Mouse (Mus musculus) limb, embryonic 11.5 days (tissue): ENCODE measurements at regions not wholly inside any gene's neighbourhood (a gene's known extent, or its start where the extent isn't known, plus 50 kb on each side); places are given as distances from the start of the nearest gene placed in this dataset.

ENCODE experiments used
- ATAC-seq: fragments of 200-750 bp; cut with Nextera tagmentation; 2 replicates; pipeline ENCODE4 v1.8.0; 2017; ENCODE audit warnings: low read depth; ENCODE audit not compliant: insufficient number of reproducible peaks, low FRiP score, low TSS enrichment
- DNase-seq: peaks from one replicate; pipeline ENCODE4 v3.0.0-alpha.2; 2015; ENCODE audit warnings: low spot score
- H3K27ac ChIP-seq: fragments of 300-500 bp; sonication (generic); replicated peaks from 2 replicates; pipeline ENCODE4 v1.5.1; 2014; ENCODE audit warnings: low read depth, mild to moderate bottlenecking, low read length
- H3K27me3 ChIP-seq: fragments of 300-500 bp; sonication (generic); 2 replicates; pipeline ENCODE4 v1.6.1; 2014; ENCODE audit warnings: mild to moderate bottlenecking, low read length, mixed read lengths; ENCODE audit not compliant: control insufficient read depth, insufficient read depth
- H3K36me3 ChIP-seq: fragments of 300-500 bp; sonication (generic); 2 replicates; pipeline ENCODE4 v1.6.1; 2014; ENCODE audit warnings: mild to moderate bottlenecking, low read length, moderate library complexity, mixed read lengths; ENCODE audit not compliant: control insufficient read depth, insufficient read depth
- H3K4me1 ChIP-seq: fragments of 300-500 bp; sonication (generic); 2 replicates; pipeline ENCODE4 v1.6.1; 2014; ENCODE audit warnings: low read length, mixed read lengths; ENCODE audit not compliant: control insufficient read depth, insufficient read depth
- H3K4me2 ChIP-seq: fragments of 300-500 bp; sonication (generic); 2 replicates; pipeline ENCODE4 v1.6.1; 2014; ENCODE audit warnings: low read depth, mild to moderate bottlenecking, moderate library complexity; ENCODE audit not compliant: severe bottlenecking
- H3K4me3 ChIP-seq: fragments of 300-500 bp; sonication (generic); 2 replicates; pipeline ENCODE4 v1.5.1; 2014; ENCODE audit warnings: low read depth, low read length
- H3K9ac ChIP-seq: fragments of 300-500 bp; sonication (generic); 2 replicates; pipeline ENCODE4 v1.6.1; 2014; ENCODE audit warnings: mild to moderate bottlenecking, low read length
- H3K9me3 ChIP-seq: fragments of 300-500 bp; sonication (generic); 2 replicates; pipeline ENCODE4 v1.6.1; 2016; ENCODE audit warnings: low read length; ENCODE audit not compliant: control insufficient read depth
- WGBS: fragments of 180-500 bp; shearing (Covaris S2); extraction: QIAGEN DNeasy Blood & Tissue Kit; methylation state at CpG from one replicate; pipeline ENCODE4 v1.1.7; 2014; 5-methylcytosine and 5-hydroxymethylcytosine counted together

- no peaks in the 10 kb centered on the region; the same call in 1 of the 2 replicates for H3K4me1 ChIP-seq
These were observed 176.8 kb downstream of the Fign start for GRCm38 (mm10) chr2:63920997-63921396.

DNA sequence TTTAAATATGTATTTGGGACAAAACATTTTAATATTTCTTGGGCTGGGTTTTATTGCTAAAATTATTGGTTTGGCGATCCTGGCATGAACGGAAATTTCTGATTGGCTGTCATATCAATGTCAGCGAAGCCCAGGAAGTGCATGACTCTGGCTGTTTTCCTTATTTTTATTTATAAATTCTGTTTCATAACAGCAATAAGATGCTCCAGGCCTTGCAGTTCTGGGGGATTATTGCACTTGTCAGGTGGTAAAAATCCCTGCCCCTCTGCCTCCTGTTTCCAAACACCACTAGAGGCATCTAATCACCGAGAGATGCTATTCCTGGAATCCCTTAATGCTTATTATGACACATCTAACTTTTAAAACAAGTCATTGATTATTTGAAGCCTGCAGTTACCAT is 177.8 kb downstream of the Fign start:
- no peak overlapping the region for H3K4me3 ChIP-seq
- no peak overlapping the region for H3K27ac ChIP-seq
- no peaks in the 10 kb centered on the region; the same call in 1 of the 2 replicates for H3K4me1 ChIP-seq
- no peak overlapping the region for H3K4me2 ChIP-seq
- ATAC-seq (no peak), DNase-seq (no peak)
- no peaks in the 10 kb centered on the region for H3K27me3 ChIP-seq
- no peaks in the 10 kb centered on the region for H3K9me3 ChIP-seq
- H3K9ac ChIP-seq: no peak overlapping the region
- WGBS: 88% methylated on average over 4 of the region's 4 CpGs
- no peaks in the 10 kb centered on the region for H3K36me3 ChIP-seq

More at GRCm38 (mm10) chr2:63920997-63921396, 176.8 kb downstream of the Fign start:
- Histone ChIP-seq H3K27me3 (no peaks in the 10 kb centered on the region), H3K9me3 (no peaks in the 10 kb centered on the region), H3K4me2 (no peak overlapping the region), H3K36me3 (no peaks in the 10 kb centered on the region), H3K9ac (no peak overlapping the region), H3K27ac (no peak overlapping the region), H3K4me3 (no peak overlapping the region)
- no peak for DNase-seq
- no peak for ATAC-seq
- WGBS: 32% methylated on average over 3 of the region's 3 CpGs

- Histone ChIP-seq H3K27ac (no peak overlapping the region), H3K4me1 (no peaks in the 10 kb centered on the region), H3K4me2 (no peak overlapping the region), H3K27me3 (no peaks in the 10 kb centered on the region), H3K36me3 (no peaks in the 10 kb centered on the region), H3K4me3 (no peak overlapping the region), H3K9ac (no peak overlapping the region), H3K9me3 (no peaks in the 10 kb centered on the region)
- ATAC-seq (no peak), DNase-seq (no peak)
These were observed 197.2 kb downstream of the Fign start for GRCm38 (mm10) chr2:63900644-63901043.

- H3K9me3 ChIP-seq: no peaks in the 10 kb centered on the region
- H3K9ac ChIP-seq: no peak overlapping the region
- H3K4me1 ChIP-seq: peaks cover 12% of the 10 kb centered on the region; the same call in 1 of the 2 replicates
- no peak overlapping the region for H3K27ac ChIP-seq
- no peaks in the 10 kb centered on the region for H3K27me3 ChIP-seq
- no peak overlapping the region for H3K4me2 ChIP-seq
- H3K4me3 ChIP-seq: no peak overlapping the region
- WGBS: 32% methylated on average over 6 of the region's 6 CpGs
- no peak for ATAC-seq
- H3K36me3 ChIP-seq: no peaks in the 10 kb centered on the region
- DNase-seq: no peak
These were observed 219.4 kb downstream of the Fign start for GRCm38 (mm10) chr2:63878477-63878876.

- Histone ChIP-seq H3K4me2 (no peak overlapping the region), H3K9ac (no peak overlapping the region), H3K4me3 (no peak overlapping the region), H3K27me3 (no peaks in the 10 kb centered on the region), H3K36me3 (no peaks in the 10 kb centered on the region), H3K27ac (no peak overlapping the region), H3K9me3 (no peaks in the 10 kb centered on the region), H3K4me1 (peaks cover 12% of the 10 kb centered on the region; the same call in 1 of the 2 replicates)
- 0 out of 2 replicates have a peak, but pooled peaks have one; percentile 22 for ATAC-seq
- DNase-seq: no peak
These were observed 220.5 kb downstream of the Fign start for GRCm38 (mm10) chr2:63877387-63877786.

GRCm38 (mm10) chr2:63876375-63876774 is 221.5 kb downstream of the Fign start:
- WGBS: 1% methylated on average over 3 of the region's 3 CpGs
- DNase-seq: peak; percentile 87
- Histone ChIP-seq H3K9ac (no peak overlapping the region), H3K9me3 (no peaks in the 10 kb centered on the region), H3K27me3 (no peaks in the 10 kb centered on the region), H3K27ac (no peak overlapping the region), H3K4me2 (no peak overlapping the region), H3K4me1 (peaks cover 12% of the 10 kb centered on the region; the same call in 1 of the 2 replicates), H3K4me3 (no peak overlapping the region), H3K36me3 (no peaks in the 10 kb centered on the region)
- peak; percentile 85 for ATAC-seq

DNA sequence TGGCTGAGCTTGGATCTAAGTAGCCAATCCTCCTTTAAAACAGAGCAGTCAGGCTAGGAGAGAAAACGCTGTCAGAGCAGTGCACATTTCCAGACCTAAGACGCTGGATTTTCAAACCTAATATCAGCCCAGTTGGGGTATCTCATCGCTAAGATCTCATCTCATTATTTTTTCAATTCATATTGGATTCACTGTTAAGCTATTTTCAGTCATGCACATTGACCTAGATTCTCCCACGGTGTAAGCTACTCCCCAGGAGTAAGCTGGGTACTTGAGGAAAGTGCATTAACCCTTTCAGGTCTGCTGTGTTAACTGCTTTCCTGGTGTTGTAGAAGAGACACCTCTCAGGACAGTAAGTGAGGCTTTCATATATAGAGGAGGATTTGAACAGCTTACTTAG is 222.7 kb downstream of the Fign start:
- Histone ChIP-seq H3K4me3 (no peak overlapping the region), H3K27ac (no peak overlapping the region), H3K9me3 (no peaks in the 10 kb centered on the region), H3K9ac (no peak overlapping the region), H3K27me3 (no peaks in the 10 kb centered on the region), H3K4me2 (no peak overlapping the region), H3K4me1 (peaks cover 12% of the 10 kb centered on the region; the same call in 1 of the 2 replicates), H3K36me3 (no peaks in the 10 kb centered on the region)
- DNase-seq (no peak), ATAC-seq (no peak)
- WGBS: 35% methylated on average over 4 of the region's 4 CpGs

DNA sequence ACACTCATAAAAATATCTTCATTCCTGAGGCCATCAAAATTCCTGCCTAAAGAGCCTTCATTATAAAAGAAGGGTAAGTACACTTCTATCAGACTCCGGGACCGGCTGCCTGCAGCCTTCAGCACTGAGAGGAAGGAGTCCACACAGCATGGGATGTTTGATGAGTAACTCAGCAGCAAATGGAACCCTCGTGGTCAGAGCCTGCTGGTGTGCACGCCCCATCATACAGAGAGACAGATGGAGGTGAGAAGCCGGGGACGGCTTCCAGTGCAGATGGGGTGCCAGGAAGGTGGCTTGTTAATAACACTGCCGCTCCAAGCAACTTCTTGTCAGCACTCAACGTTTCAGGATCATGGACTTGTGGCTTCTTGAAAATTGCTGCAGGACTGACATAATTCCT is 231.3 kb downstream of the Fign start:
- Histone ChIP-seq H3K36me3 (no peaks in the 10 kb centered on the region), H3K27me3 (no peaks in the 10 kb centered on the region), H3K9ac (no peak overlapping the region), H3K9me3 (no peaks in the 10 kb centered on the region), H3K4me1 (no peaks in the 10 kb centered on the region; the same call in 1 of the 2 replicates), H3K4me2 (no peak overlapping the region), H3K27ac (no peak overlapping the region), H3K4me3 (no peak overlapping the region)
- DNase-seq: no peak
- WGBS: 31% methylated on average over 8 of the region's 8 CpGs
- no peak for ATAC-seq

- no peak overlapping the region for H3K4me3 ChIP-seq
- H3K4me1 ChIP-seq: no peaks in the 10 kb centered on the region
- ATAC-seq: no peak
- DNase-seq: no peak
- no peaks in the 10 kb centered on the region for H3K27me3 ChIP-seq
- H3K27ac ChIP-seq: no peak overlapping the region
- no peak overlapping the region for H3K4me2 ChIP-seq
- H3K9ac ChIP-seq: no peak overlapping the region
- H3K9me3 ChIP-seq: no peaks in the 10 kb centered on the region
- 64% methylated on average over 3 of the region's 3 CpGs for WGBS
- no peaks in the 10 kb centered on the region for H3K36me3 ChIP-seq
These were observed 236.0 kb downstream of the Fign start for GRCm38 (mm10) chr2:63861821-63862220.
